Mouse (Mus musculus) limb, embryonic 14.5 days (tissue): ENCODE results near the gene Olfr986. TPM values are rescaled to one million over a fixed set of nuclear protein-coding genes. Genes with fewer than 3 reads are reported as not detected.

Source experiments
- ATAC-seq: fragments of 200-750 bp; cut with Nextera tagmentation; 2 replicates; pipeline ENCODE4 v1.8.0; 2017; ENCODE audit warnings: low read depth, moderate number of reproducible peaks, moderate TSS enrichment; ENCODE audit not compliant: low FRiP score
- DNase-seq: peaks from one replicate; pipeline ENCODE4 v3.0.0-alpha.2; 2015; ENCODE audit warnings: low spot score
- H3K27ac ChIP-seq: fragments of 300-500 bp; sonication (generic); replicated peaks from 2 replicates; pipeline ENCODE4 v1.5.1; 2014; ENCODE audit warnings: low read depth, mild to moderate bottlenecking, low read length, moderate library complexity, mixed read lengths
- H3K27me3 ChIP-seq: fragments of 300-500 bp; sonication (generic); 2 replicates; pipeline ENCODE4 v1.6.1; 2014; ENCODE audit warnings: low read length, mixed read lengths; ENCODE audit not compliant: control insufficient read depth, insufficient read depth
- H3K36me3 ChIP-seq: fragments of 300-500 bp; sonication (generic); 2 replicates; pipeline ENCODE4 v1.6.1; 2014; ENCODE audit warnings: mild to moderate bottlenecking, low read length, moderate library complexity, mixed read lengths; ENCODE audit not compliant: control insufficient read depth, insufficient read depth
- H3K4me1 ChIP-seq: fragments of 300-500 bp; sonication (generic); 2 replicates; pipeline ENCODE4 v1.6.1; 2014; ENCODE audit warnings: antibody characterized with exemption, low read length, mixed read lengths; ENCODE audit not compliant: control insufficient read depth, insufficient read depth
- H3K4me2 ChIP-seq: fragments of 300-500 bp; sonication (generic); replicated peaks from 2 replicates; pipeline ENCODE4 v1.6.1; 2014; ENCODE audit warnings: low read depth, mild to moderate bottlenecking, low read length, moderate library complexity; ENCODE audit not compliant: severe bottlenecking
- H3K4me3 ChIP-seq: fragments of 300-500 bp; sonication (generic); replicated peaks from 2 replicates; pipeline ENCODE4 v1.5.1; 2014; ENCODE audit warnings: low read length
- H3K9ac ChIP-seq: fragments of 300-500 bp; sonication (generic); 2 replicates; pipeline ENCODE4 v1.6.1; 2014; ENCODE audit warnings: mild to moderate bottlenecking, low read depth, low read length, moderate library complexity; ENCODE audit not compliant: severe bottlenecking
- H3K9me3 ChIP-seq: fragments of 300-500 bp; sonication (generic); 2 replicates; pipeline ENCODE4 v1.6.1; 2016; ENCODE audit warnings: low read length; ENCODE audit not compliant: control insufficient read depth
- POLR2A ChIP-seq: fragments of 200-500 bp; IDR thresholded peaks from 2 replicates; pipeline ENCODE4 v1.8.0; 2012; ENCODE audit warnings: inconsistent platforms, mild to moderate bottlenecking, moderate library complexity, borderline replicate concordance; ENCODE audit not compliant: insufficient read depth, insufficient read length; ENCODE audit errors: extremely low read depth
- WGBS: fragments of 180-500 bp; shearing (Covaris S2); extraction: QIAGEN DNeasy Blood & Tissue Kit; methylation state at CpG from one replicate; pipeline ENCODE4 v1.1.7; 2014; 5-methylcytosine and 5-hydroxymethylcytosine counted together
- polyA plus RNA-seq, 2 experiments: library from polyadenylated mRNA; depleted of rRNA in 1 of 2; stranded (reverse) in 1 of 2; unstranded in 1 of 2; fragments of >200 nt; fragmentation: Nextera tagmentation in 1 of 2; extraction: Ambion mirVana in 1 of 2; gene quantifications; 2 replicates each; pipeline versions ENCODE4 v1.2.1 to v1.2.3; 2012 to 2014

The Olfr986 gene
- polyA plus RNA-seq (2012; rRNA removed) (not detected in 2 replicates), polyA plus RNA-seq (2014; fragmentation: Nextera tagmentation; extraction: Ambion mirVana) (not detected in 2 replicates)

DNA sequence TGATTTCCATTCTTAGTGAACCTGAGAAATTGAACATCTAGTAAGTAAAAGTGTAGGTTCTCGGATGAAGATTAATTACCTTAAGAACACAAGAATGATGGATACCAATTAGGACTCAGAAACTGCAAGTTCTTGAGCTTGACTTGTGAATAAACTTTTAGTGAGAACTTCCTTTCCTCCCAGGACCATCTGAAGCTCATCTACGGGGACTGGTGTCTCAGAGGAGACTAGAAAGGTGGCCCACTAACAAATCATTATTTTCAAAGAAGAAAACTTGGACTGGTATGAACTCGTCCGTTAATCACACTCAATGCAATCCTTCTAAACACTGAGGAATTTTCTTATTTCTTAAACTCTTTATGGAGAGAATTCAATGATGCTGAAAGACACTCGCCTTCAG, at the start of gene Olfr986:
TSS of gene Olfr986 (plus strand) at position 301 of the 400 bp plus-strand sequence.
- H3K9me3 ChIP-seq: no peaks in the 10 kb centered on the region
- no peak for TF ChIP-seq POLR2A
- no peak within 1 kb of the TSS for H3K27ac ChIP-seq
- no peak within 1 kb of the TSS for H3K9ac ChIP-seq
- H3K36me3 ChIP-seq: no peaks in the 10 kb centered on the region
- no peak within 1 kb of the TSS for H3K4me2 ChIP-seq
- H3K27me3 ChIP-seq: no peaks in the 10 kb centered on the region
- H3K4me3 ChIP-seq: no peak within 1 kb of the TSS
- no peak for DNase-seq
- H3K4me1 ChIP-seq: no peaks in the 10 kb centered on the region
- no peak for ATAC-seq
- 86% methylated on average over 5 of the region's 5 CpGs for WGBS

DNA sequence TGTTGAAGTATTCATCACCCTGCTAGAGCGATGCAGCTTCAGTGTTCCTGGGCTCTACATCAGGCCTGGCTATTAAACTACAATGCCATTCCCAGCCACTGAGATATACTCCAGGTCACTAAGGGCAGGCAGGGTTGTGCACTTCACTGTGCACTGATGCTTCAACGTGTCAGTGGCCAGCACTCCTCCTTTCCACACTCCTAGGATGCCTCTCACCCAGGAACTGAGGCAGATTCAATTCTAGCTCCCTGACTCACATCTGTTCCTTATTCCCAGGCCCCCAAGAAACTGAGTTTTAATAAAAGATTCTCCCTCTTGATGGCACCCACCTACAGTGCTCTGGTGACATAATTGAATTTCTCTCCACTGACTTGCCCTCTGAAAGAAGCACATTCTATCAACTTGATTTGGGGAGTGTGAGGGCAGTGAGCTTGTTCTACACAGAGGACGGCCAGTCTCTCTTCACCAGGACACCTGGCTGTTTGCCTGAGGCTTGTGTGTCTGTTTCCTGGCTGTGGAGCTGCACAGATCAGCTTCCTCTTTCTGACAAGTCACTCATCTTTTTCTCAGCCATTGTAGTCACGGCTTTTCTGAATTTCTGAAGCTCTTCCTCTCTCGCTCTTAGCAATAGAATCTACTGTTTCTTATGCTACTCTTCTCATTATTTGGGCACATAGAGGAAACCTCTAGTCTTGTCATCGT, 43.6 kb upstream of the Olfr986 start:
- no peak for TF ChIP-seq POLR2A
- no peaks in the 10 kb centered on the region for H3K4me1 ChIP-seq
- no peak overlapping the region for H3K4me3 ChIP-seq
- no peaks in the 10 kb centered on the region for H3K36me3 ChIP-seq
- no peaks in the 10 kb centered on the region for H3K27me3 ChIP-seq
- H3K4me2 ChIP-seq: no peak overlapping the region
- no peaks in the 10 kb centered on the region for H3K9me3 ChIP-seq
- no peak overlapping the region for H3K27ac ChIP-seq
- no peak overlapping the region for H3K9ac ChIP-seq
- 82% methylated on average over 6 of the region's 6 CpGs for WGBS
- ATAC-seq (no peak), DNase-seq (no peak)

- Histone ChIP-seq H3K27ac (no peak overlapping the region), H3K9ac (no peak overlapping the region), H3K4me2 (no peak overlapping the region), H3K4me3 (no peak overlapping the region), H3K9me3 (no peaks in the 10 kb centered on the region), H3K36me3 (no peaks in the 10 kb centered on the region), H3K4me1 (no peaks in the 10 kb centered on the region), H3K27me3 (no peaks in the 10 kb centered on the region)
- TF ChIP-seq POLR2A: no peak
- DNase-seq: no peak
- no peak for ATAC-seq
- 57% methylated on average over 4 of the region's 4 CpGs for WGBS
Measured at GRCm38 (mm10) chr9:40139484-40139883, 41.2 kb upstream of the Olfr986 start.

DNA sequence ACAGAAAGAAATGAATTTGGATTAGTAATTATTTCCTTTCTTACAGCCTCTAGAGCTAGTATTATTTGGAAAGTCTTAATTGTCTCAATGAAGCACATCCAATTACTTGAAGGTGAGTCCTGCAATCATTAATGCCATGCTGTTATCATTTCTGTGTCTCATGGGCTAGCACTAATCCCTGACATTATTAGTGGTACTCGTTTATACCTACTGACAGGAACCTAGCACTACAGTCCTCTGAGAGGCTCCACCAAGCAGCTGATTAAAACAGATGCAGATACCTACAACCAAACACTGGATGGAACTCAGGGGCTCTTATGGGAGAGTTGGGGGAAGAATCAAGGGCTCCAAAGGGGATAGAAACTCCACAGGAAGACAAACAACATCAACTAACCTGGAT, 39.2 kb upstream of the Olfr986 start:
- no peak overlapping the region for H3K4me3 ChIP-seq
- no peak for TF ChIP-seq POLR2A
- WGBS: 71% methylated on average over 1 of the region's 1 CpGs

DNA sequence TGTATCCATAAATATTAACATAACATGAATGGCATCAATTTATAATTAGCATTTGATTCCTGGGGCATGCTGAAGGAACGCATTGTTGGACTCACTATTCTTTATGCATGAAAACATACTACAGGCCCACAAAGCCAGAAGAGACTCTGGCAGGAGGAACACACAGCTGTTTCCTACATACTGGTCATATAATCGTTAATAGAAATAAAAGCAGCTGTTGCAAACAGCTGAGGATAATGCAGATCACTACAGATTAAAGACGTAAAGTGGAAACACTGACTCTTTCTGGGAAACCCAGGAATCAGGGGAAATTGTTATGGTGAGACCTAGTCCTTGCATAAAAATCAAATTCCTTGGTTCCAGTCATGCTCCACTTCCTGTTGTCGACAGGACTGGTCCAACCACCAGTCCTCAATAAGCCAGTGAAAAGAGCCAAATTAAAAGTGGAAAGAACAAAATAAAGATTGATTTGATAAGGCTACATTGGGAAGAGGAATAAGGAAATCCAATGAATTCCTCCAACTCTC, 25.5 kb upstream of the Olfr986 start:
- Histone ChIP-seq H3K27me3 (no peaks in the 10 kb centered on the region), H3K4me1 (no peaks in the 10 kb centered on the region), H3K9ac (no peak overlapping the region), H3K27ac (no peak overlapping the region), H3K4me2 (no peak overlapping the region), H3K9me3 (no peaks in the 10 kb centered on the region), H3K4me3 (no peak overlapping the region), H3K36me3 (no peaks in the 10 kb centered on the region)
- WGBS: 45% methylated on average over 4 of the region's 4 CpGs
- TF ChIP-seq POLR2A: no peak
- DNase-seq: peak; percentile 52
- ATAC-seq: peak; percentile 86

More for the DNA sequence above, 39.2 kb upstream of the Olfr986 start:
- Histone ChIP-seq H3K36me3 (no peaks in the 10 kb centered on the region), H3K9ac (no peak overlapping the region), H3K27me3 (no peaks in the 10 kb centered on the region), H3K27ac (no peak overlapping the region), H3K9me3 (no peaks in the 10 kb centered on the region), H3K4me1 (no peaks in the 10 kb centered on the region), H3K4me2 (no peak overlapping the region)
- ATAC-seq (no peak), DNase-seq (no peak)
